Mouse (Mus musculus) brain, embryonic 14.5 days (tissue): ENCODE data around the gene Btg2.

ENCODE experiments used
- CTCF ChIP-seq: fragments of 200-500 bp; IDR thresholded peaks from 2 replicates; pipeline ENCODE4 v1.5.1; 2012; ENCODE audit warnings: inconsistent platforms, mild to moderate bottlenecking, moderate library complexity, borderline replicate concordance; ENCODE audit not compliant: insufficient read depth, insufficient read length; ENCODE audit errors: extremely low read depth
- POLR2A ChIP-seq: fragments of 200-500 bp; IDR thresholded peaks from 2 replicates; pipeline ENCODE4 v1.6.1; 2012; ENCODE audit warnings: mild to moderate bottlenecking, inconsistent platforms, borderline replicate concordance; ENCODE audit not compliant: poor library complexity, insufficient read depth, insufficient read length, severe bottlenecking; ENCODE audit errors: extremely low read depth

DNA sequence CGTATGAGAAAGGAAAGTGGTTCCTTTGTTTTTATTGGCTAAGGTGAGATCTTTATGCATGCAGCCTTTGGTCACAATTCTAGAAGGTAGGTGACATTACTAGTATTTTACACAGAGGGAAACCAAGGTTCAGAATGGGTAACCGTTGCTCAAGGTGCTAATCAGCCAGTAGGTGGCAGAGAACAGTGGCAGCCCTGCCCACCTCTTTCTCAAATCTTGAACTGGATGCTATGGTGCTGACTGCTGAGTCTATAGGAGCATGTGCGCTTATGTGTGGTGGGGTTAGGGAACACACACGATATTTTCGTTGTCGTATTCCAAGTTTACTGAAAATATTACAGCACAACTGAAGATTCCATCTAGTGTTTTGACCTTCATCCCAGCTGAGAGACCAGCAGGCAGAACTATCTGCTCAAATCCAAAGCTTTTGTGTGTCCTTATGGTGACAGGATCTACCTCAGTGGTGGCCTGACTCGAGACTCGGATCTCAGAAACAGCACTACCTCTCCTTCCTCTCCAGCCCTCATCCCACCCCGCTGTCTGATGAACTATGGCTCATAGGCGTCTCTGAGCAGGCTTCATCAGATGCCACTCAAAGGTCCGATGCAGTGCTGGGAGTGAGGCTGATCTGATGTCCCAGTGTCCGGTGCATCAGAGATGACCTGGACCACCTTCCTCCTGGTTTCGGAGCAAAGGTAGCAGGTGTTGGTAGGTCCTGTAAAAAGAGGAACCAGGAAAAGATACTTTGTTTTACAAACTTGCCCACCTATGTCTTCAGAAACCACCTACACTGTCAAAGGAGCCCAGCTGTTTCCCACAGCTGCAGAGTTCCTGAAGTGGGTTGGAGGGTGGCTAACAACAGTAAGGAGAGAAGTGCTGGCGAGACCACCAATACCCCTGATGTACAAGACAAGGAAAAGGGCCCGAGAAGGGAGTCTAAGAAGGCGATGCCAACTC is 18.9 kb downstream of the Btg2 start:
- TF ChIP-seq POLR2A = no peak
- TF ChIP-seq CTCF = peak; percentile 38; the same call in 1 of the 2 replicates
